Mouse (Mus musculus) stomach, embryonic 14.5 days (tissue): ENCODE measurements around the gene Trappc2l. TPM values are rescaled to one million over a fixed set of nuclear protein-coding genes. Genes with fewer than 3 reads are reported as not detected.

Source experiments
- ATAC-seq: fragments of 200-750 bp; cut with Nextera tagmentation; 2 replicates; pipeline ENCODE4 v1.8.0; 2017; ENCODE audit warnings: low read depth, moderate TSS enrichment; ENCODE audit not compliant: insufficient number of reproducible peaks, insufficient read depth, low FRiP score
- H3K27ac ChIP-seq: fragments of 300-500 bp; sonication (generic); 2 replicates; pipeline ENCODE4 v1.5.1; 2014; ENCODE audit warnings: mild to moderate bottlenecking, low read length, moderate library complexity, mixed read lengths
- H3K27me3 ChIP-seq: fragments of 300-500 bp; sonication (generic); 2 replicates; pipeline ENCODE4 v1.6.1; 2014; ENCODE audit warnings: low read length, control low read depth, mixed read lengths; ENCODE audit not compliant: control insufficient read depth, insufficient read depth
- H3K36me3 ChIP-seq: fragments of 300-500 bp; sonication (generic); 2 replicates; pipeline ENCODE4 v1.6.1; 2014; ENCODE audit warnings: mild to moderate bottlenecking, control low read depth, low read length, moderate library complexity, mixed read lengths; ENCODE audit not compliant: control insufficient read depth, insufficient read depth
- H3K4me1 ChIP-seq: fragments of 300-500 bp; sonication (generic); 2 replicates; pipeline ENCODE4 v1.6.1; 2014; ENCODE audit warnings: low read length, control low read depth, mixed read lengths; ENCODE audit not compliant: control insufficient read depth, insufficient read depth
- H3K4me2 ChIP-seq: fragments of 300-500 bp; sonication (generic); replicated peaks from 2 replicates; pipeline ENCODE4 v1.6.1; 2014; ENCODE audit warnings: low read depth, low read length, control low read depth
- H3K4me3 ChIP-seq: fragments of 300-500 bp; sonication (generic); 2 replicates; pipeline ENCODE4 v1.5.1; 2014; ENCODE audit warnings: low read depth, low read length, control low read depth
- H3K9ac ChIP-seq: fragments of 300-500 bp; sonication (generic); replicated peaks from 2 replicates; pipeline ENCODE4 v1.6.1; 2014; ENCODE audit warnings: low read depth, mild to moderate bottlenecking, control low read depth, low read length, moderate library complexity, mixed read lengths
- H3K9me3 ChIP-seq: fragments of 300-500 bp; sonication (generic); 2 replicates; pipeline ENCODE4 v1.6.1; 2016; ENCODE audit warnings: low read depth, low read length, control low read depth; ENCODE audit not compliant: control insufficient read depth
- WGBS: fragments of 180-500 bp; shearing (Covaris S2); extraction: QIAGEN DNeasy Blood & Tissue Kit; methylation state at CpG from one replicate; pipeline ENCODE4 v1.1.7; 2014; 5-methylcytosine and 5-hydroxymethylcytosine counted together
- polyA plus RNA-seq: library from polyadenylated mRNA; unstranded; fragments of >200 nt; fragmentation: Nextera tagmentation; extraction: Ambion mirVana; gene quantifications from 2 replicates; pipeline ENCODE4 v1.2.1, GENCODE M21; 2014

Gene Trappc2l
- polyA plus RNA-seq, 1 experiment from 2014 or later: 66.9 TPM

GRCm38 (mm10) chr8:122658149-122658806 is 46.8 kb downstream of the Trappc2l start:
- Histone ChIP-seq H3K4me3 (no peak overlapping the region), H3K27me3 (no peaks in the 10 kb centered on the region), H3K4me2 (no peak overlapping the region), H3K9me3 (no peaks in the 10 kb centered on the region), H3K36me3 (no peaks in the 10 kb centered on the region), H3K9ac (no peak overlapping the region), H3K27ac (peak overlapping the region; percentile 15; the same call in 1 of the 2 replicates), H3K4me1 (peaks cover 48% of the 10 kb centered on the region)
- 55% methylated on average over 10 of the region's 10 CpGs for WGBS
- ATAC-seq: 0 out of 2 replicates have a peak, but pooled peaks have one; percentile 3

- Histone ChIP-seq H3K9me3 (no peaks in the 10 kb centered on the region), H3K27ac (peak overlapping the region; percentile 15; the same call in 1 of the 2 replicates), H3K27me3 (no peaks in the 10 kb centered on the region), H3K9ac (no peak overlapping the region), H3K4me3 (no peak overlapping the region), H3K4me1 (peaks cover 48% of the 10 kb centered on the region), H3K36me3 (no peaks in the 10 kb centered on the region), H3K4me2 (no peak overlapping the region)
- 55% methylated on average over 9 of the region's 9 CpGs for WGBS
- ATAC-seq: no peak
These were observed 47.3 kb downstream of the Trappc2l start for GRCm38 (mm10) chr8:122658807-122659160.

- Histone ChIP-seq H3K4me1 (peaks cover 40% of the 10 kb centered on the region), H3K36me3 (no peaks in the 10 kb centered on the region), H3K9me3 (no peaks in the 10 kb centered on the region), H3K27ac (no peak overlapping the region), H3K4me3 (no peak overlapping the region), H3K9ac (no peak overlapping the region), H3K4me2 (no peak overlapping the region), H3K27me3 (no peaks in the 10 kb centered on the region)
- WGBS: 83% methylated on average over 2 of the region's 2 CpGs
- no peak for ATAC-seq
These were observed 48.6 kb downstream of the Trappc2l start for GRCm38 (mm10) chr8:122660022-122660421.

- no peaks in the 10 kb centered on the region for H3K36me3 ChIP-seq
- ATAC-seq: peak; percentile 70; the same call in 1 of the 2 replicates
- H3K27ac ChIP-seq: peak overlapping the region; percentile 71
- WGBS: 12% methylated on average over 7 of the region's 7 CpGs
- no peaks in the 10 kb centered on the region for H3K27me3 ChIP-seq
- H3K4me2 ChIP-seq: no peak overlapping the region
- H3K4me3 ChIP-seq: no peak overlapping the region
- H3K9ac ChIP-seq: no peak overlapping the region
- H3K4me1 ChIP-seq: peaks cover 42% of the 10 kb centered on the region
- no peaks in the 10 kb centered on the region for H3K9me3 ChIP-seq
These were observed 49.7 kb downstream of the Trappc2l start for GRCm38 (mm10) chr8:122661138-122661537.

- H3K4me3 ChIP-seq: no peak overlapping the region
- ATAC-seq: no peak
- no peaks in the 10 kb centered on the region for H3K27me3 ChIP-seq
- H3K4me2 ChIP-seq: no peak overlapping the region
- no peak overlapping the region for H3K9ac ChIP-seq
- WGBS: 72% methylated on average over 2 of the region's 2 CpGs
- H3K4me1 ChIP-seq: peaks cover 48% of the 10 kb centered on the region
- no peaks in the 10 kb centered on the region for H3K9me3 ChIP-seq
- H3K36me3 ChIP-seq: no peaks in the 10 kb centered on the region
- no peak overlapping the region for H3K27ac ChIP-seq
These were observed 50.5 kb downstream of the Trappc2l start for GRCm38 (mm10) chr8:122661894-122662293.

- ATAC-seq: no peak
- peaks cover 46% of the 10 kb centered on the region for H3K4me1 ChIP-seq
- H3K4me2 ChIP-seq: no peak overlapping the region
- WGBS: 76% methylated on average over 3 of the region's 3 CpGs
- no peak overlapping the region for H3K9ac ChIP-seq
- no peaks in the 10 kb centered on the region for H3K9me3 ChIP-seq
- H3K27me3 ChIP-seq: no peaks in the 10 kb centered on the region
- H3K27ac ChIP-seq: no peak overlapping the region
- no peak overlapping the region for H3K4me3 ChIP-seq
- no peaks in the 10 kb centered on the region for H3K36me3 ChIP-seq
These were observed 51.7 kb downstream of the Trappc2l start for GRCm38 (mm10) chr8:122663106-122663505.

GRCm38 (mm10) chr8:122663670-122664069 is 52.2 kb downstream of the Trappc2l start:
- Histone ChIP-seq H3K27me3 (no peaks in the 10 kb centered on the region), H3K4me3 (no peak overlapping the region), H3K4me2 (no peak overlapping the region), H3K4me1 (peaks cover 41% of the 10 kb centered on the region), H3K36me3 (no peaks in the 10 kb centered on the region), H3K9ac (no peak overlapping the region), H3K27ac (no peak overlapping the region), H3K9me3 (no peaks in the 10 kb centered on the region)
- WGBS: 62% methylated on average over 5 of the region's 5 CpGs
- ATAC-seq: no peak

- Histone ChIP-seq H3K4me1 (peaks cover 36% of the 10 kb centered on the region), H3K9ac (no peak overlapping the region), H3K27me3 (no peaks in the 10 kb centered on the region), H3K27ac (peak overlapping the region; percentile 55; the same call in 1 of the 2 replicates), H3K9me3 (no peaks in the 10 kb centered on the region), H3K36me3 (no peaks in the 10 kb centered on the region), H3K4me2 (no peak overlapping the region), H3K4me3 (no peak overlapping the region)
- 39% methylated on average over 8 of the region's 8 CpGs for WGBS
- no peak for ATAC-seq
These were observed 53.8 kb downstream of the Trappc2l start for GRCm38 (mm10) chr8:122665221-122665620.
